Mouse (Mus musculus) heart, embryonic 14.5 days (tissue): ENCODE data around the gene H2-Q10. TPM values are rescaled to one million over a fixed set of nuclear protein-coding genes. Genes with fewer than 3 reads are reported as not detected.

Experiments used
- ATAC-seq: fragments of 200-750 bp; cut with Nextera tagmentation; 2 replicates; pipeline ENCODE4 v1.8.0; 2017; ENCODE audit warnings: low read depth, moderate TSS enrichment; ENCODE audit not compliant: insufficient number of reproducible peaks, insufficient read depth, low FRiP score
- H3K27ac ChIP-seq, 2 experiments: fragments of 200-500 bp in 1 of 2; fragments of 300-500 bp in 1 of 2; sonication (generic) in 1 of 2; replicated peaks in 1 of 2; 2 replicates each; pipeline ENCODE4 v1.5.1; 2012 to 2014; ENCODE audit warnings: low read depth in 2 of 2, low read length in 2 of 2, control low read depth in 1 of 2, mild to moderate bottlenecking in 1 of 2, mixed read lengths in 1 of 2; ENCODE audit not compliant: control insufficient read depth in 1 of 2, insufficient read depth in 1 of 2
- H3K27me3 ChIP-seq: fragments of 300-500 bp; sonication (generic); 2 replicates; pipeline ENCODE4 v1.6.1; 2014; ENCODE audit warnings: mild to moderate bottlenecking, low read length, control low read depth; ENCODE audit not compliant: control insufficient read depth, insufficient read depth
- H3K36me3 ChIP-seq: fragments of 300-500 bp; sonication (generic); 2 replicates; pipeline ENCODE4 v1.6.1; 2014; ENCODE audit warnings: mild to moderate bottlenecking, control low read depth, low read length, mixed read lengths; ENCODE audit not compliant: control insufficient read depth, insufficient read depth
- H3K4me1 ChIP-seq, 2 experiments: fragments of 200-500 bp in 1 of 2; fragments of 300-500 bp in 1 of 2; sonication (generic) in 1 of 2; 2 replicates each; pipeline ENCODE4 v1.6.1; 2012 to 2014; ENCODE audit warnings: low read length in 2 of 2, control low read depth in 1 of 2, mixed read lengths in 1 of 2; ENCODE audit not compliant: control insufficient read depth in 2 of 2, insufficient read depth in 2 of 2
- H3K4me2 ChIP-seq: fragments of 300-500 bp; sonication (generic); 2 replicates; pipeline ENCODE4 v1.6.1; 2014; ENCODE audit warnings: mild to moderate bottlenecking, low read length
- H3K4me3 ChIP-seq, 2 experiments: fragments of 200-500 bp in 1 of 2; fragments of 300-500 bp in 1 of 2; sonication (generic) in 1 of 2; 2 replicates each; pipeline ENCODE4 v1.5.1; 2012 to 2014; ENCODE audit warnings: low read length in 2 of 2, mild to moderate bottlenecking in 2 of 2, control low read depth in 1 of 2, low read depth in 1 of 2, moderate library complexity in 1 of 2; ENCODE audit not compliant: control insufficient read depth in 1 of 2, insufficient read depth in 1 of 2
- H3K9ac ChIP-seq: fragments of 300-500 bp; sonication (generic); 2 replicates; pipeline ENCODE4 v1.6.1; 2014; ENCODE audit warnings: mild to moderate bottlenecking, low read length
- H3K9me3 ChIP-seq: fragments of 300-500 bp; sonication (generic); 2 replicates; pipeline ENCODE4 v1.6.1; 2016; ENCODE audit warnings: low read length, control low read depth; ENCODE audit not compliant: control insufficient read depth
- WGBS: fragments of 180-500 bp; shearing (Covaris S2); extraction: QIAGEN DNeasy Blood & Tissue Kit; methylation state at CpG from one replicate; pipeline ENCODE4 v1.1.7; 2014; 5-methylcytosine and 5-hydroxymethylcytosine counted together
- polyA plus RNA-seq: library from polyadenylated mRNA; unstranded; fragments of >200 nt; fragmentation: Nextera tagmentation; extraction: Ambion mirVana; gene quantifications from 2 replicates; pipeline ENCODE4 v1.2.1, GENCODE M21; 2014

Gene H2-Q10
- polyA plus RNA-seq, 1 experiment from 2014 or later, result 0.14 TPM

DNA sequence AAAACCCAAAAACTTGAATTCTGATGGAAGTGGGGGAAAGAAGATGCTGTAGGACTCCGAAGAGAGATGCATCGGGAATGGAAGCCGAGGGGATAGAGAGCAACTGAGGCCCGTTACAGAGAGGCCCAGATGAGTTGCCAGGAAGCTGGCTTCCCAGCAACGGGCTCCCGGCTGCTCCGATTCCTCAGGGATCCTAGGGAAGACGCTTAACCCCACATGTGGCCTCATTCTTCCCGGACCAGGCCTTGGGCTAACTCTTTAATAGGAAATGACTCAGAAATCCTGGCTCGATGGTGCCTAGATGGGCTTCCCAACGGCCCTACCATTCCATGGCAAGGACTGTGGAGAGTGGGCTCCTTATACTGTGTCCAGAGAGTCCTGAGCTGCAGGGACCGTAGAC is 47.6 kb downstream of the H2-Q10 start:
- no peaks in the 10 kb centered on the region for H3K9me3 ChIP-seq
- H3K4me2 ChIP-seq, result peak overlapping the region; percentile 92
- no peak for ATAC-seq
- H3K27ac ChIP-seq, result peak overlapping the region; percentile 17 to 68; a peak in 2 of 4 replicates
- H3K4me1 ChIP-seq, result peaks cover 14 to 27% of the 10 kb centered on the region in 2 experiments
- H3K9ac ChIP-seq, result peak overlapping the region; percentile 74
- H3K36me3 ChIP-seq, result peaks cover 26% of the 10 kb centered on the region
- 8% methylated on average over 12 of the region's 12 CpGs for WGBS
- H3K4me3 ChIP-seq, result peak overlapping the region; percentile 70 to 73
- H3K27me3 ChIP-seq, result no peaks in the 10 kb centered on the region

Other genes starting within 250 kb of the H2-Q10 start
- 0.69 TPM in 1 of 2 replicates, not detected in the other for gene Gm16181, start 249.3 kb upstream of the H2-Q10 start, polyA plus RNA-seq
- 10.7 and 14.3 TPM in 2 replicates for gene Atp6v1g2, start 236.4 kb upstream of the H2-Q10 start, polyA plus RNA-seq
- 3.1 and 4.2 TPM in 2 replicates for gene Nfkbil1, start 234.3 kb upstream of the H2-Q10 start, polyA plus RNA-seq
- 237 and 246 TPM in 2 replicates for gene Ddx39b, start 228.3 kb upstream of the H2-Q10 start, polyA plus RNA-seq
- gene H2-D1, start 207.4 kb upstream of the H2-Q10 start, polyA plus RNA-seq, result 52.4 and 59.8 TPM in 2 replicates
- gene H2-Q1, start 149.7 kb upstream of the H2-Q10 start, polyA plus RNA-seq, result 0.08 TPM in 1 of 2 replicates, not detected in the other
- gene H2-Q2, start 127.8 kb upstream of the H2-Q10 start, polyA plus RNA-seq, result 1.4 and 1.6 TPM in 2 replicates
- 1.7 and 2.1 TPM in 2 replicates for gene H2-Q4, start 90.5 kb upstream of the H2-Q10 start, polyA plus RNA-seq
- 0.09 and 0.22 TPM in 2 replicates for gene H2-Q6, start 45.2 kb upstream of the H2-Q10 start, polyA plus RNA-seq
- 0.47 and 0.89 TPM in 2 replicates for gene H2-Q7, start 30.9 kb upstream of the H2-Q10 start, polyA plus RNA-seq
- gene Pou5f1, start 35.9 kb downstream of the H2-Q10 start, polyA plus RNA-seq, result not detected in 2 replicates
- 52.8 and 55.9 TPM in 2 replicates for gene Tcf19, start 46.7 kb downstream of the H2-Q10 start, polyA plus RNA-seq
- gene Cchcr1, start 47.0 kb downstream of the H2-Q10 start, polyA plus RNA-seq, result 10.2 and 10.4 TPM in 2 replicates
- 0.66 TPM in 1 of 2 replicates, not detected in the other for gene Psors1c2, start 63.1 kb downstream of the H2-Q10 start, polyA plus RNA-seq
- gene Cdsn, start 82.0 kb downstream of the H2-Q10 start, polyA plus RNA-seq, result 0.50 and 0.57 TPM in 2 replicates
- not detected in 2 replicates for gene 2300002M23Rik, start 97.4 kb downstream of the H2-Q10 start, polyA plus RNA-seq
- not detected in 2 replicates for gene Sfta2, start 131.5 kb downstream of the H2-Q10 start, polyA plus RNA-seq
- gene Gm9573, start 156.5 kb downstream of the H2-Q10 start, polyA plus RNA-seq, result not detected in 2 replicates
- gene Mucl3, start 173.6 kb downstream of the H2-Q10 start, polyA plus RNA-seq, result 0.09 TPM in 1 of 2 replicates, not detected in the other
- 10.8 and 12.7 TPM in 2 replicates for gene Vars2, start 197.5 kb downstream of the H2-Q10 start, polyA plus RNA-seq
- 21.9 and 23.8 TPM in 2 replicates for gene Gtf2h4, start 203.7 kb downstream of the H2-Q10 start, polyA plus RNA-seq
- 75.7 and 75.8 TPM in 2 replicates for gene Ddr1, start 234.5 kb downstream of the H2-Q10 start, polyA plus RNA-seq